Mouse (Mus musculus) right cerebral cortex, postnatal 25 days (tissue): ENCODE measurements around the gene Sacm1l.

Experiments
- DNase-seq: peaks from one replicate; pipeline ENCODE4 v3.0.0; 2022

Sacm1l gene

GRCm38 (mm10) chr9:123529392-123530157 is at the start of gene Sacm1l:
Sacm1l (plus strand) TSS chr9:123529759.
- DNase-seq, result peak; percentile 97

- DNase-seq, result no peak
Measured at GRCm38 (mm10) chr9:123479876-123480252, 49.7 kb upstream of the Sacm1l start.

GRCm38 (mm10) chr9:123480253-123480921 is 49.2 kb upstream of the Sacm1l start:
- no peak for DNase-seq

- DNase-seq, result no peak
Measured at GRCm38 (mm10) chr9:123481136-123481535, 48.4 kb upstream of the Sacm1l start.

GRCm38 (mm10) chr9:123483598-123483997 is 46.0 kb upstream of the Sacm1l start:
- no peak for DNase-seq

GRCm38 (mm10) chr9:123484830-123485229 is 44.7 kb upstream of the Sacm1l start:
- DNase-seq, result no peak

- no peak for DNase-seq
Measured at GRCm38 (mm10) chr9:123485561-123485960, 44.0 kb upstream of the Sacm1l start.

GRCm38 (mm10) chr9:123486635-123487034 is 42.9 kb upstream of the Sacm1l start:
- DNase-seq, result no peak

- no peak for DNase-seq
Measured at GRCm38 (mm10) chr9:123489073-123489472, 40.5 kb upstream of the Sacm1l start.

- no peak for DNase-seq
Measured at GRCm38 (mm10) chr9:123489727-123490343, 39.7 kb upstream of the Sacm1l start.

- DNase-seq, result no peak
Measured at GRCm38 (mm10) chr9:123490930-123491329, 38.6 kb upstream of the Sacm1l start.

- peak; percentile 33 for DNase-seq
Measured at GRCm38 (mm10) chr9:123491917-123492585, 37.5 kb upstream of the Sacm1l start.

GRCm38 (mm10) chr9:123496665-123497064 is 32.9 kb upstream of the Sacm1l start:
- no peak for DNase-seq

- no peak for DNase-seq
Measured at GRCm38 (mm10) chr9:123497906-123498305, 31.7 kb upstream of the Sacm1l start.

GRCm38 (mm10) chr9:123500480-123500879 is 29.1 kb upstream of the Sacm1l start:
- DNase-seq, result no peak

- DNase-seq, result peak; percentile 59
Measured at GRCm38 (mm10) chr9:123503171-123503834, 26.3 kb upstream of the Sacm1l start.

GRCm38 (mm10) chr9:123504325-123504724 is 25.2 kb upstream of the Sacm1l start:
- no peak for DNase-seq

GRCm38 (mm10) chr9:123505598-123505997 is 24.0 kb upstream of the Sacm1l start:
- DNase-seq, result no peak

GRCm38 (mm10) chr9:123506270-123507146 is 23.1 kb upstream of the Sacm1l start:
- DNase-seq, result no peak

GRCm38 (mm10) chr9:123507380-123507779 is 22.2 kb upstream of the Sacm1l start:
- no peak for DNase-seq

GRCm38 (mm10) chr9:123508986-123509385 is 20.6 kb upstream of the Sacm1l start:
- no peak for DNase-seq
